Mouse (Mus musculus): ENCODE results near the gene Olfr202.
"Not testable (repeated sequence)": the region's sequence is repeated elsewhere in the genome, so short reads cannot be mapped to it uniquely, and the experiment has no call there.

- not testable (repeated sequence) for TF ChIP-seq CTCF, EP300 (IDR thresholded peaks at IDR 0.05; ENCODE audit: low read depth)
Measured at GRCm38 (mm10) chr16:59287576-59287975, 983 bp upstream of the Olfr202 start.

Data from heart, postnatal 0 days (tissue).